Mouse (Mus musculus) lung, postnatal 0 days (tissue): Measurements from ENCODE around the gene Vezt. TPM values are rescaled to one million over a fixed set of nuclear protein-coding genes. Genes with fewer than 3 reads are reported as not detected.

Experiments
- ATAC-seq: fragments of 200-750 bp; cut with Nextera tagmentation; 2 replicates; pipeline ENCODE4 v1.8.0; 2017; ENCODE audit warnings: moderate library complexity
- DNase-seq: peaks from one replicate; pipeline ENCODE4 v3.0.0-alpha.2; 2016; ENCODE audit warnings: low spot score
- H3K27ac ChIP-seq: fragments of 300-500 bp; sonication (generic); 2 replicates; pipeline ENCODE4 v1.5.1; 2014; ENCODE audit warnings: antibody characterized with exemption, mild to moderate bottlenecking, low read length, mixed read lengths
- H3K27me3 ChIP-seq: fragments of 300-500 bp; sonication (generic); replicated peaks from 2 replicates; pipeline ENCODE4 v1.6.1; 2014; ENCODE audit warnings: low read length, mixed read lengths; ENCODE audit not compliant: insufficient read depth
- H3K36me3 ChIP-seq: fragments of 300-500 bp; sonication (generic); 2 replicates; pipeline ENCODE4 v1.6.1; 2014; ENCODE audit warnings: low read length, mixed read lengths; ENCODE audit not compliant: insufficient read depth
- H3K4me1 ChIP-seq: fragments of 300-500 bp; sonication (generic); 2 replicates; pipeline ENCODE4 v1.6.1; 2014; ENCODE audit warnings: antibody characterized with exemption, low read depth, low read length, mixed read lengths; ENCODE audit not compliant: insufficient read depth
- H3K4me2 ChIP-seq: fragments of 300-500 bp; sonication (generic); replicated peaks from 2 replicates; pipeline ENCODE4 v1.6.1; 2014; ENCODE audit warnings: low read depth, mild to moderate bottlenecking, low read length, moderate library complexity, mixed read lengths
- H3K4me3 ChIP-seq: fragments of 300-500 bp; sonication (generic); 2 replicates; pipeline ENCODE4 v1.5.1; 2014; ENCODE audit warnings: low read depth, low read length
- H3K9ac ChIP-seq: fragments of 300-500 bp; sonication (generic); replicated peaks from 2 replicates; pipeline ENCODE4 v1.6.1; 2014; ENCODE audit warnings: low read depth, mild to moderate bottlenecking
- H3K9me3 ChIP-seq: fragments of 300-500 bp; sonication (generic); 2 replicates; pipeline ENCODE4 v1.6.1; 2016; ENCODE audit warnings: low read length, mixed read lengths
- CTCF ChIP-seq: IDR thresholded peaks from 2 replicates; pipeline ENCODE4 v1.5.1; 2016; ENCODE audit warnings: antibody characterized with exemption, mild to moderate bottlenecking
- EP300 ChIP-seq: IDR thresholded peaks from 2 replicates; pipeline ENCODE4 v1.6.1; 2016; ENCODE audit warnings: antibody characterized with exemption, mild to moderate bottlenecking, control low read depth
- WGBS: fragments of 180-500 bp; shearing (Covaris S2); extraction: QIAGEN DNeasy Blood & Tissue Kit; methylation state at CpG from one replicate; pipeline ENCODE4 v1.1.7; 2014; 5-methylcytosine and 5-hydroxymethylcytosine counted together
- polyA plus RNA-seq: library from polyadenylated mRNA; unstranded; fragments of >200 nt; fragmentation: Nextera tagmentation; extraction: Ambion mirVana; gene quantifications from 2 replicates; pipeline ENCODE4 v1.2.1, GENCODE M21; 2015

Gene Vezt
- polyA plus RNA-seq, 1 experiment from 2014 or later: 14.3 TPM

GRCm38 (mm10) chr10:94017455-94017854 is 18.2 kb downstream of the Vezt start:
- Histone ChIP-seq H3K27me3 (no peaks in the 10 kb centered on the region), H3K4me1 (no peaks in the 10 kb centered on the region), H3K36me3 (no peaks in the 10 kb centered on the region), H3K4me3 (no peak overlapping the region), H3K27ac (no peak overlapping the region), H3K9me3 (no peaks in the 10 kb centered on the region), H3K9ac (no peak overlapping the region), H3K4me2 (no peak overlapping the region)
- TF ChIP-seq CTCF: no peak
- no peak for TF ChIP-seq EP300
- no peak for DNase-seq
- no peak for ATAC-seq
- 91% methylated on average over 8 of the region's 8 CpGs for WGBS

- H3K4me3 ChIP-seq: no peak overlapping the region
- H3K27ac ChIP-seq: no peak overlapping the region
- ATAC-seq (no peak), DNase-seq (no peak)
- no peaks in the 10 kb centered on the region for H3K27me3 ChIP-seq
- no peaks in the 10 kb centered on the region for H3K9me3 ChIP-seq
- H3K9ac ChIP-seq: no peak overlapping the region
- 57% methylated on average over 4 of the region's 4 CpGs for WGBS
- H3K4me2 ChIP-seq: no peak overlapping the region
- H3K36me3 ChIP-seq: no peaks in the 10 kb centered on the region
- H3K4me1 ChIP-seq: no peaks in the 10 kb centered on the region
- no peak for TF ChIP-seq EP300
- no peak for TF ChIP-seq CTCF
Measured at GRCm38 (mm10) chr10:94014200-94014599, 21.4 kb downstream of the Vezt start.

GRCm38 (mm10) chr10:94013196-94013595 is 22.4 kb downstream of the Vezt start:
- no peaks in the 10 kb centered on the region for H3K4me1 ChIP-seq
- ATAC-seq (no peak), DNase-seq (peak; percentile 77)
- 59% methylated on average over 3 of the region's 3 CpGs for WGBS
- H3K9ac ChIP-seq: no peak overlapping the region
- H3K36me3 ChIP-seq: no peaks in the 10 kb centered on the region
- H3K4me2 ChIP-seq: no peak overlapping the region
- H3K9me3 ChIP-seq: no peaks in the 10 kb centered on the region
- TF ChIP-seq EP300 (no peak), CTCF (peak; percentile 81)
- H3K27ac ChIP-seq: no peak overlapping the region
- H3K4me3 ChIP-seq: no peak overlapping the region
- no peaks in the 10 kb centered on the region for H3K27me3 ChIP-seq

GRCm38 (mm10) chr10:94011024-94011423 is 24.6 kb downstream of the Vezt start:
- H3K36me3 ChIP-seq: no peaks in the 10 kb centered on the region
- H3K4me1 ChIP-seq: no peaks in the 10 kb centered on the region
- TF ChIP-seq CTCF (no peak), EP300 (no peak)
- no peaks in the 10 kb centered on the region for H3K27me3 ChIP-seq
- no peak overlapping the region for H3K9ac ChIP-seq
- H3K27ac ChIP-seq: no peak overlapping the region
- 37% methylated on average over 2 of the region's 2 CpGs for WGBS
- H3K4me3 ChIP-seq: no peak overlapping the region
- peak; percentile 18 for DNase-seq
- no peaks in the 10 kb centered on the region for H3K9me3 ChIP-seq
- H3K4me2 ChIP-seq: no peak overlapping the region
- no peak for ATAC-seq

- no peak overlapping the region for H3K4me2 ChIP-seq
- WGBS: 71% methylated on average over 3 of the region's 3 CpGs
- H3K27ac ChIP-seq: no peak overlapping the region
- H3K27me3 ChIP-seq: no peaks in the 10 kb centered on the region
- no peaks in the 10 kb centered on the region for H3K36me3 ChIP-seq
- no peak for ATAC-seq
- H3K9me3 ChIP-seq: no peaks in the 10 kb centered on the region
- H3K9ac ChIP-seq: no peak overlapping the region
- H3K4me3 ChIP-seq: no peak overlapping the region
- no peaks in the 10 kb centered on the region for H3K4me1 ChIP-seq
- TF ChIP-seq EP300 (no peak), CTCF (no peak)
- no peak for DNase-seq
Measured at GRCm38 (mm10) chr10:94009991-94010679, 25.5 kb downstream of the Vezt start.

GRCm38 (mm10) chr10:94008356-94008755 is 27.3 kb downstream of the Vezt start:
- ATAC-seq (no peak), DNase-seq (no peak)

More at GRCm38 (mm10) chr10:94008356-94008755, 27.3 kb downstream of the Vezt start:
- TF ChIP-seq CTCF: no peak
- WGBS: 72% methylated on average over 2 of the region's 2 CpGs
- Histone ChIP-seq H3K4me1 (no peaks in the 10 kb centered on the region), H3K36me3 (no peaks in the 10 kb centered on the region), H3K27me3 (no peaks in the 10 kb centered on the region), H3K4me3 (no peak overlapping the region), H3K27ac (no peak overlapping the region), H3K4me2 (no peak overlapping the region), H3K9me3 (no peaks in the 10 kb centered on the region), H3K9ac (no peak overlapping the region)
